Mouse (Mus musculus) midbrain, embryonic 10.5 days (tissue): ENCODE data around the gene Golph3. TPM values are rescaled to one million over a fixed set of nuclear protein-coding genes. Genes with fewer than 3 reads are reported as not detected.
A peak's percentile ranks its signal among the peaks of the same experiment; 100 is the strongest.
"Not testable (repeated sequence)": the region's sequence is repeated elsewhere in the genome, so short reads cannot be mapped to it uniquely, and the experiment has no call there.

Experiments
- DNase-seq: peaks from one replicate; pipeline ENCODE4 v3.0.0-alpha.2; 2017; ENCODE audit warnings: low spot score
- H3K27ac ChIP-seq: fragments of 300-500 bp; sonication (generic); replicated peaks from 2 replicates; pipeline ENCODE4 v1.5.1; 2016; ENCODE audit warnings: mild to moderate bottlenecking
- H3K27me3 ChIP-seq: fragments of 300-500 bp; sonication (generic); 2 replicates; pipeline ENCODE4 v1.6.1; 2016; ENCODE audit warnings: low read depth, mild to moderate bottlenecking; ENCODE audit not compliant: poor library complexity, severe bottlenecking
- H3K36me3 ChIP-seq: fragments of 300-500 bp; sonication (generic); 2 replicates; pipeline ENCODE4 v1.6.1; 2016; ENCODE audit warnings: mild to moderate bottlenecking, moderate library complexity
- H3K4me1 ChIP-seq: fragments of 300-500 bp; sonication (generic); 2 replicates; pipeline ENCODE4 v1.6.1; 2016
- H3K4me3 ChIP-seq: fragments of 300-500 bp; sonication (generic); 2 replicates; pipeline ENCODE4 v1.5.1; 2016; ENCODE audit warnings: mild to moderate bottlenecking, moderate library complexity
- H3K9me3 ChIP-seq: fragments of 300-500 bp; sonication (generic); replicated peaks from 2 replicates; pipeline ENCODE4 v1.6.1; 2016; ENCODE audit warnings: mild to moderate bottlenecking
- WGBS: fragments of 180-500 bp; shearing (Covaris S2); methylation state at CpG from one replicate; pipeline ENCODE4 v1.1.7; 2016; 5-methylcytosine and 5-hydroxymethylcytosine counted together
- polyA plus RNA-seq: library from polyadenylated mRNA; unstranded; fragments of >200 nt; fragmentation: Nextera tagmentation; extraction: Ambion mirVana; gene quantifications from 2 replicates; pipeline ENCODE4 v1.2.1, GENCODE M21; 2016

Gene Golph3
- polyA plus RNA-seq, 1 experiment from 2014 or later, result 73.3 TPM

DNA sequence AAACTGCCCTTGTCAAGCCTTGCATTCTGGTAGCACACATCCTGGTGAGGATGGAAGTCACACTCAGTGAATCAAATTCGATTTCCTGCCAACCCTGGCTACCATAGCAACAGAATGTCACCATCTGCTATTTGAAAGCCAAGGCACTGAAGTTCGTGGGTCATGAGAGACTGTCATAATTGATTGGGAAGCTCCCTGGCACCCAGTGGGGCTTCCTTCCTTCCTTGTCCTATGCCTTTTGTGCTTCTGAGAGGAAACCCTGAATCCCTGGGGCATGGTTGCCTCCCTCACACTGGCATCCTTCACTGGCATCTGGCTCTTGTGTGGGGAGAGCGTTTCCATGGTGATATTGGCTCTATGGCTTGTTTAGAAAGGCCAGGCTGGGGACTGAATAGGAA lies 44.8 kb downstream of the Golph3 start:
- H3K4me3 ChIP-seq, result no peak overlapping the region
- H3K9me3 ChIP-seq, result no peaks in the 10 kb centered on the region
- peaks cover 29% of the 10 kb centered on the region for H3K4me1 ChIP-seq
- H3K27ac ChIP-seq, result peak overlapping the region; percentile 39
- H3K27me3 ChIP-seq, result no peaks in the 10 kb centered on the region
- H3K36me3 ChIP-seq, result 0 out of 2 replicates have a peak, but pooled peaks cover 3% of the 10 kb centered on the region
- DNase-seq, result peak; percentile 68
- WGBS, result 38% methylated on average over 3 of the region's 3 CpGs

GRCm38 (mm10) chr15:12366580-12367305 lies 45.5 kb downstream of the Golph3 start:
- WGBS, result 90% methylated on average over 11 of the region's 11 CpGs
- not testable (repeated sequence) for H3K4me3 ChIP-seq, H3K36me3 ChIP-seq, DNase-seq, H3K27me3 ChIP-seq, H3K9me3 ChIP-seq
- Histone ChIP-seq H3K4me1 (peaks cover 36% of the 10 kb centered on the region), H3K27ac (peak overlapping the region; percentile 67)

GRCm38 (mm10) chr15:12367306-12368080 lies 46.2 kb downstream of the Golph3 start:
- Histone ChIP-seq H3K27me3 (no peaks in the 10 kb centered on the region; the same call in 1 of the 2 replicates), H3K4me3 (no peak overlapping the region), H3K36me3 (peaks cover 6% of the 10 kb centered on the region; the same call in 1 of the 2 replicates), H3K4me1 (peaks cover 43% of the 10 kb centered on the region), H3K27ac (peak overlapping the region; percentile 67), H3K9me3 (no peaks in the 10 kb centered on the region)
- WGBS, result 61% methylated on average over 13 of the region's 13 CpGs
- no peak for DNase-seq

- Histone ChIP-seq H3K4me3 (no peak overlapping the region), H3K9me3 (no peaks in the 10 kb centered on the region), H3K27me3 (peaks cover 3% of the 10 kb centered on the region; the same call in 1 of the 2 replicates), H3K27ac (0 out of 2 replicates have a peak overlapping the region, but pooled peaks have one; percentile 0), H3K4me1 (peaks cover 43% of the 10 kb centered on the region), H3K36me3 (peaks cover 9% of the 10 kb centered on the region)
- WGBS, result 86% methylated on average over 11 of the region's 11 CpGs
- DNase-seq, result no peak
These were observed 47.1 kb downstream of the Golph3 start for GRCm38 (mm10) chr15:12368357-12368756.

GRCm38 (mm10) chr15:12368850-12369249 lies 47.6 kb downstream of the Golph3 start:
- peaks cover 44% of the 10 kb centered on the region for H3K4me1 ChIP-seq
- no peak for DNase-seq
- H3K36me3 ChIP-seq, result peaks cover 12% of the 10 kb centered on the region
- no peaks in the 10 kb centered on the region for H3K9me3 ChIP-seq
- H3K27me3 ChIP-seq, result peaks cover 8% of the 10 kb centered on the region
- WGBS, result 87% methylated on average over 4 of the region's 4 CpGs
- H3K4me3 ChIP-seq, result no peak overlapping the region
- H3K27ac ChIP-seq, result no peak overlapping the region

DNA sequence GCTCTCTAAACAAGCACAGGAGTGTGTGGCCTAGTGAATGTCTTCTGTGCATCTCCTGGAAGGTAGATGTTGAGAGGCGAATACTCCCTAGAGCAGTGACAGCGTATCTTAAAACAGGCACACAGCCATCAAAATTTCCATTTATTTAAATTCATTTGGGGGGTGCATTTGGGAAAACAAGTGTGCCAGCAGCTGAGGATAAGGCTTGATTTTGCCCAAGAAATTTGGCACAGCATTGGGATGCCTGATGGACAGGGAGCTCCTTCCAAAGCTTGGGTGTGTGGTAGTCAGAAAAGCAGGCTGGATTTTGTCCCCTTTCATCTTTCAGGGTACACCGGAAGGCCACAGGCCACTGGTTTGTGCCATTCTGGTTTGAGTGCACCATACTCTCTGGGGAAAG lies 48.8 kb downstream of the Golph3 start:
- no peak overlapping the region for H3K4me3 ChIP-seq
- no peak for DNase-seq
- no peak overlapping the region for H3K27ac ChIP-seq
- H3K9me3 ChIP-seq, result no peaks in the 10 kb centered on the region
- H3K4me1 ChIP-seq, result peaks cover 56% of the 10 kb centered on the region
- peaks cover 20% of the 10 kb centered on the region for H3K27me3 ChIP-seq
- peaks cover 24% of the 10 kb centered on the region for H3K36me3 ChIP-seq
- WGBS, result 98% methylated on average over 3 of the region's 3 CpGs

GRCm38 (mm10) chr15:12371183-12371582 lies 49.9 kb downstream of the Golph3 start:
- Histone ChIP-seq H3K9me3 (no peaks in the 10 kb centered on the region), H3K36me3 (peaks cover 24% of the 10 kb centered on the region), H3K4me1 (peaks cover 60% of the 10 kb centered on the region), H3K27ac (peak overlapping the region; percentile 63), H3K27me3 (peaks cover 22% of the 10 kb centered on the region), H3K4me3 (no peak overlapping the region)
- WGBS, result 8% methylated on average over 8 of the region's 8 CpGs
- DNase-seq, result peak; percentile 69

DNA sequence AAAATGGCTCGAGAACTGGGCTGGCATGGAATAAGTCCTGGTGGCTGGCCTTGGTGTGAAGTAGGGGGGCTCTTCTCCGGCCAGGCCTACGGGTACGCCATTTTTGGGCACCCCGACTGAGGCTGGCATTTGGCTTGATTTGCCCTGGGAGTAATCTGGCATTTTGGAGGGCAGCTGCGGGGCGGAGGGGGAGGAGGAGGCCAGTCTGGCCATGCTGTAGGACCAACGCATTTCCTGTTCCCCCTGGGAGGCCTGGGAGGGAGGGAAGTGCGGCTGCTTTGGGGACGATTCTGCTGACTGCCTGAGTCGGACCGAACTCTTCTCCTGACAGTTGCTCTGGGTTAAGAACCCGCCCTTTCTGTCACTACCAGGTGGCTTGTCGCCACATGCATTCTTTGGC lies 52.2 kb downstream of the Golph3 start:
- Histone ChIP-seq H3K9me3 (no peaks in the 10 kb centered on the region), H3K36me3 (peaks cover 24% of the 10 kb centered on the region), H3K4me3 (no peak overlapping the region), H3K27ac (0 out of 2 replicates have a peak overlapping the region, but pooled peaks have one; percentile 13), H3K27me3 (peaks cover 27% of the 10 kb centered on the region), H3K4me1 (peaks cover 49% of the 10 kb centered on the region)
- DNase-seq, result no peak
- WGBS, result 77% methylated on average over 14 of the region's 14 CpGs

DNA sequence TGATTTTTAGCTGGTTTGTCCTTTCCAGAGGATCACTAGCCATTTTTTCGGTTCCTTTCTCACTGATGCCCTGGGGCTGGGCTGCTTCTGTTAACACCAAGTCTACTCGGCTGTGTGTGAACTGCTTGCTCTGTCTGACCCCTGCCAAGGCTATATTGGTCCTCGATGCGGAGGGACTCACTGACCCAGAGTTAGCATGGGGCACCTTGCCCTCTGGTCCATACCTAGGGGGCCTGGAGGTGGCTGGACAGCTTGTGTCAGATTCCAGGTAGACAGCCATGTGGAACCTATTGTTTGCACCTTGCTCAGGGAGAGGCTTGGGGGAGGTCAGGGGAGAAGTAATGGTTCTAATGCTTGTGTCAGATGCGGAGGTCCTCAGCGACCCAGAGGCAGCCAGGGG lies 52.7 kb downstream of the Golph3 start:
- H3K27ac ChIP-seq, result no peak overlapping the region
- DNase-seq, result no peak

DNA sequence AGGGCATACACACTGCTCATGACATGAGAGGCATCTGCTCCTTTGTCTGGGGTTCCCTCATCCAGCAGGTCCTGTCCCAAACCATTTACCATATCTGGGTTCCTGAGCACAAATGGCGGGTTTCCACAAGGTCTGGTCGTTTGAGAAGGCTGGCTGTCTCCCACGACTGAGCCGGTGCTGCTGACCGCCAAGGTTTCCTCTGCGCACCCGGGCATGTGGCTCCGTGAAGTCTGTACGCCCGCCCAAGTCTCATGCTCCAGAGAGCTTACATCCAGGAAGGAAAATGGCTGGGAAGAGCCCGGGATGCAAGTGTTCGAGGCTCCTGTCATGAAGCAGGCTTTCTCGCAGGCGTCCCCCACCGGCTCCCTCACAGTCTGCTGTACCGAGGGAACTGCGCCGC lies 53.7 kb downstream of the Golph3 start:
- peak overlapping the region; percentile 81 for H3K27ac ChIP-seq
- WGBS, result 70% methylated on average over 18 of the region's 18 CpGs
- H3K27me3 ChIP-seq, result peaks cover 27% of the 10 kb centered on the region
- peaks cover 47% of the 10 kb centered on the region for H3K4me1 ChIP-seq
- no peaks in the 10 kb centered on the region for H3K9me3 ChIP-seq
- peak overlapping the region; percentile 55 for H3K4me3 ChIP-seq
- H3K36me3 ChIP-seq, result peaks cover 24% of the 10 kb centered on the region
- DNase-seq, result no peak

More for the DNA sequence above, 52.7 kb downstream of the Golph3 start:
- H3K27me3 ChIP-seq, result peaks cover 27% of the 10 kb centered on the region
- peaks cover 24% of the 10 kb centered on the region for H3K36me3 ChIP-seq
- no peak overlapping the region for H3K4me3 ChIP-seq
- H3K9me3 ChIP-seq, result no peaks in the 10 kb centered on the region
- WGBS, result 86% methylated on average over 6 of the region's 6 CpGs
- H3K4me1 ChIP-seq, result peaks cover 47% of the 10 kb centered on the region

- DNase-seq, result peak; percentile 91
- Histone ChIP-seq H3K4me3 (peak overlapping the region; percentile 55), H3K27me3 (peaks cover 27% of the 10 kb centered on the region), H3K36me3 (peaks cover 24% of the 10 kb centered on the region), H3K4me1 (peaks cover 47% of the 10 kb centered on the region), H3K9me3 (no peaks in the 10 kb centered on the region), H3K27ac (peak overlapping the region; percentile 81)
- WGBS, result 2% methylated on average over 19 of the region's 19 CpGs
These were observed 54.5 kb downstream of the Golph3 start for GRCm38 (mm10) chr15:12375641-12376311.

GRCm38 (mm10) chr15:12376491-12377069 lies 55.3 kb downstream of the Golph3 start:
- DNase-seq, result no peak
- peak overlapping the region; percentile 55 for H3K4me3 ChIP-seq
- H3K4me1 ChIP-seq, result peaks cover 42% of the 10 kb centered on the region
- H3K36me3 ChIP-seq, result peaks cover 24% of the 10 kb centered on the region
- H3K27ac ChIP-seq, result peak overlapping the region; percentile 81; the same call in 1 of the 2 replicates
- no peaks in the 10 kb centered on the region for H3K9me3 ChIP-seq
- H3K27me3 ChIP-seq, result peaks cover 27% of the 10 kb centered on the region
- WGBS, result 38% methylated on average over 13 of the region's 13 CpGs
